Mouse (Mus musculus) midbrain, embryonic 15.5 days (tissue): ENCODE data around the gene Ddx56. TPM values are rescaled to one million over a fixed set of nuclear protein-coding genes. Genes with fewer than 3 reads are reported as not detected.

Experiments
- ATAC-seq: fragments of 200-750 bp; cut with Nextera tagmentation; replicated peaks from 2 replicates; pipeline ENCODE4 v1.8.0; 2017; ENCODE audit warnings: moderate TSS enrichment
- H3K27ac ChIP-seq: fragments of 300-500 bp; sonication (generic); 2 replicates; pipeline ENCODE4 v1.5.1; 2015; ENCODE audit warnings: mild to moderate bottlenecking, inconsistent platforms
- H3K27me3 ChIP-seq: fragments of 300-500 bp; sonication (generic); replicated peaks from 2 replicates; pipeline ENCODE4 v1.6.1; 2015; ENCODE audit warnings: inconsistent platforms
- H3K36me3 ChIP-seq: fragments of 300-500 bp; sonication (generic); replicated peaks from 2 replicates; pipeline ENCODE4 v1.6.1; 2015; ENCODE audit warnings: inconsistent platforms
- H3K4me1 ChIP-seq: fragments of 300-500 bp; sonication (generic); 2 replicates; pipeline ENCODE4 v1.6.1; 2015; ENCODE audit warnings: inconsistent platforms
- H3K4me2 ChIP-seq: fragments of 300-500 bp; sonication (generic); 2 replicates; pipeline ENCODE4 v1.6.1; 2015; ENCODE audit warnings: inconsistent platforms, mild to moderate bottlenecking, moderate library complexity
- H3K4me3 ChIP-seq: fragments of 300-500 bp; sonication (generic); 2 replicates; pipeline ENCODE4 v1.5.1; 2015; ENCODE audit warnings: mild to moderate bottlenecking, inconsistent platforms
- H3K9ac ChIP-seq: fragments of 300-500 bp; sonication (generic); 2 replicates; pipeline ENCODE4 v1.6.1; 2015; ENCODE audit warnings: mild to moderate bottlenecking, inconsistent platforms
- H3K9me3 ChIP-seq: fragments of 300-500 bp; sonication (generic); 2 replicates; pipeline ENCODE4 v1.6.1; 2016; ENCODE audit warnings: inconsistent platforms
- WGBS: fragments of 180-500 bp; shearing (Covaris S2); methylation state at CpG from one replicate; pipeline ENCODE4 v1.1.7; 2015; ENCODE audit warnings: mixed read lengths; 5-methylcytosine and 5-hydroxymethylcytosine counted together
- polyA plus RNA-seq: library from polyadenylated mRNA; unstranded; fragments of >200 nt; fragmentation: Nextera tagmentation; extraction: Ambion mirVana; gene quantifications from 2 replicates; pipeline ENCODE4 v1.2.1, GENCODE M21; 2015

The Ddx56 gene
- 71.4 and 72.2 TPM in 2 replicates for polyA plus RNA-seq

GRCm38 (mm10) chr11:6267320-6268254 is at the start of gene Ddx56:
Gene Ddx56, minus strand, starts transcription at chr11:6267772.
- peak within 1 kb of the TSS; percentile 94 for H3K27ac ChIP-seq
- peak within 1 kb of the TSS; percentile 72 for H3K9ac ChIP-seq
- no peaks in the 10 kb centered on the region for H3K9me3 ChIP-seq
- no peaks in the 10 kb centered on the region for H3K27me3 ChIP-seq
- peaks cover 50% of the 10 kb centered on the region for H3K36me3 ChIP-seq
- 1% methylated on average over 50 of the region's 50 CpGs for WGBS
- H3K4me3 ChIP-seq: peak within 1 kb of the TSS; percentile 64
- H3K4me1 ChIP-seq: peaks cover 26% of the 10 kb centered on the region
- ATAC-seq: peak; percentile 97
- H3K4me2 ChIP-seq: peak within 1 kb of the TSS; percentile 83

- 87% methylated on average over 11 of the region's 11 CpGs for WGBS
- ATAC-seq: no peak
- no peaks in the 10 kb centered on the region for H3K27me3 ChIP-seq
- H3K36me3 ChIP-seq: 0 out of 2 replicates have a peak, but pooled peaks cover 7% of the 10 kb centered on the region
- H3K9me3 ChIP-seq: no peaks in the 10 kb centered on the region
- H3K27ac ChIP-seq: no peak overlapping the region
- no peak overlapping the region for H3K4me2 ChIP-seq
- H3K9ac ChIP-seq: no peak overlapping the region
- H3K4me3 ChIP-seq: no peak overlapping the region
- no peaks in the 10 kb centered on the region for H3K4me1 ChIP-seq
Observed at GRCm38 (mm10) chr11:6316821-6317220, 49.2 kb upstream of the Ddx56 start.

GRCm38 (mm10) chr11:6313874-6314406 is 46.4 kb upstream of the Ddx56 start:
- no peak overlapping the region for H3K27ac ChIP-seq
- 92% methylated on average over 7 of the region's 7 CpGs for WGBS
- no peak overlapping the region for H3K4me2 ChIP-seq
- H3K36me3 ChIP-seq: peaks cover 7% of the 10 kb centered on the region; the same call in 1 of the 2 replicates
- H3K4me1 ChIP-seq: no peaks in the 10 kb centered on the region
- H3K4me3 ChIP-seq: no peak overlapping the region
- no peak for ATAC-seq
- H3K9ac ChIP-seq: no peak overlapping the region
- no peaks in the 10 kb centered on the region for H3K27me3 ChIP-seq
- H3K9me3 ChIP-seq: no peaks in the 10 kb centered on the region

- 94% methylated on average over 4 of the region's 4 CpGs for WGBS
- Histone ChIP-seq H3K4me1 (no peaks in the 10 kb centered on the region), H3K36me3 (no peaks in the 10 kb centered on the region; the same call in 1 of the 2 replicates), H3K9ac (no peak overlapping the region), H3K4me3 (no peak overlapping the region), H3K9me3 (no peaks in the 10 kb centered on the region), H3K27me3 (no peaks in the 10 kb centered on the region), H3K4me2 (no peak overlapping the region), H3K27ac (no peak overlapping the region)
- ATAC-seq: no peak
Observed at GRCm38 (mm10) chr11:6308181-6308580, 40.6 kb upstream of the Ddx56 start.

GRCm38 (mm10) chr11:6305943-6306430 is 38.4 kb upstream of the Ddx56 start:
- Histone ChIP-seq H3K36me3 (peaks cover 2% of the 10 kb centered on the region; the same call in 1 of the 2 replicates), H3K27ac (no peak overlapping the region), H3K9ac (no peak overlapping the region), H3K27me3 (no peaks in the 10 kb centered on the region), H3K4me2 (no peak overlapping the region), H3K4me3 (no peak overlapping the region), H3K4me1 (no peaks in the 10 kb centered on the region), H3K9me3 (no peaks in the 10 kb centered on the region)
- no peak for ATAC-seq
- WGBS: 95% methylated on average over 1 of the region's 1 CpGs

- H3K9me3 ChIP-seq: no peaks in the 10 kb centered on the region
- no peak overlapping the region for H3K4me2 ChIP-seq
- H3K9ac ChIP-seq: no peak overlapping the region
- H3K36me3 ChIP-seq: peaks cover 18% of the 10 kb centered on the region
- no peak overlapping the region for H3K4me3 ChIP-seq
- no peaks in the 10 kb centered on the region for H3K4me1 ChIP-seq
- no peak for ATAC-seq
- H3K27ac ChIP-seq: no peak overlapping the region
- H3K27me3 ChIP-seq: no peaks in the 10 kb centered on the region
- WGBS: 92% methylated on average over 2 of the region's 2 CpGs
Observed at GRCm38 (mm10) chr11:6302793-6303192, 35.2 kb upstream of the Ddx56 start.

GRCm38 (mm10) chr11:6299435-6299834 is 31.9 kb upstream of the Ddx56 start:
- no peak overlapping the region for H3K4me2 ChIP-seq
- no peaks in the 10 kb centered on the region for H3K9me3 ChIP-seq
- H3K36me3 ChIP-seq: peaks cover 23% of the 10 kb centered on the region
- H3K27me3 ChIP-seq: no peaks in the 10 kb centered on the region
- H3K4me3 ChIP-seq: no peak overlapping the region
- H3K4me1 ChIP-seq: no peaks in the 10 kb centered on the region
- WGBS: 94% methylated on average over 2 of the region's 2 CpGs
- H3K9ac ChIP-seq: no peak overlapping the region
- ATAC-seq: no peak
- no peak overlapping the region for H3K27ac ChIP-seq

GRCm38 (mm10) chr11:6296077-6296476 is 28.5 kb upstream of the Ddx56 start:
- H3K27me3 ChIP-seq: no peaks in the 10 kb centered on the region
- no peak overlapping the region for H3K4me2 ChIP-seq
- no peak for ATAC-seq
- H3K9ac ChIP-seq: no peak overlapping the region
- no peak overlapping the region for H3K4me3 ChIP-seq
- peaks cover 21% of the 10 kb centered on the region for H3K36me3 ChIP-seq
- H3K27ac ChIP-seq: no peak overlapping the region
- H3K4me1 ChIP-seq: peaks cover 9% of the 10 kb centered on the region; the same call in 1 of the 2 replicates
- H3K9me3 ChIP-seq: no peaks in the 10 kb centered on the region

- H3K9ac ChIP-seq: no peak overlapping the region
Observed at GRCm38 (mm10) chr11:6294632-6295031, 27.1 kb upstream of the Ddx56 start.

GRCm38 (mm10) chr11:6293601-6294000 is 26.0 kb upstream of the Ddx56 start:
- H3K27ac ChIP-seq: no peak overlapping the region
- H3K4me1 ChIP-seq: peaks cover 9% of the 10 kb centered on the region; the same call in 1 of the 2 replicates
- peaks cover 14% of the 10 kb centered on the region for H3K36me3 ChIP-seq
- no peak overlapping the region for H3K4me2 ChIP-seq
- ATAC-seq: no peak
- WGBS: 92% methylated on average over 2 of the region's 2 CpGs
- no peaks in the 10 kb centered on the region for H3K27me3 ChIP-seq
- H3K9ac ChIP-seq: no peak overlapping the region
- H3K9me3 ChIP-seq: no peaks in the 10 kb centered on the region
- H3K4me3 ChIP-seq: no peak overlapping the region

More at GRCm38 (mm10) chr11:6294632-6295031, 27.1 kb upstream of the Ddx56 start:
- Histone ChIP-seq H3K36me3 (peaks cover 17% of the 10 kb centered on the region), H3K9me3 (no peaks in the 10 kb centered on the region), H3K4me2 (no peak overlapping the region), H3K27ac (no peak overlapping the region), H3K4me1 (peaks cover 9% of the 10 kb centered on the region; the same call in 1 of the 2 replicates), H3K27me3 (no peaks in the 10 kb centered on the region), H3K4me3 (no peak overlapping the region)
- WGBS: 94% methylated on average over 4 of the region's 4 CpGs
- no peak for ATAC-seq

- H3K4me3 ChIP-seq: peak overlapping the region; percentile 96
- peaks cover 7% of the 10 kb centered on the region for H3K36me3 ChIP-seq
- no peaks in the 10 kb centered on the region for H3K27me3 ChIP-seq
- 91% methylated on average over 4 of the region's 4 CpGs for WGBS
- no peak for ATAC-seq
- H3K4me1 ChIP-seq: peaks cover 9% of the 10 kb centered on the region; the same call in 1 of the 2 replicates
- H3K9me3 ChIP-seq: no peaks in the 10 kb centered on the region
- H3K4me2 ChIP-seq: peak overlapping the region; percentile 81
- H3K9ac ChIP-seq: no peak overlapping the region
- peak overlapping the region; percentile 96 for H3K27ac ChIP-seq
Observed at GRCm38 (mm10) chr11:6292988-6293349, 25.4 kb upstream of the Ddx56 start.
